In genomic region chr6:137872055-137872735, GRCm38 (mm10) we compare ENCODE assay signal across 7 mouse cellular contexts.
DNase-seq lines count a peak whose midpoint lies in the region; ATAC-seq lines count a peak whose summit lies in the region.

No protein-coding gene starts in this region.

- H3K27ac ChIP-seq in midbrain, embryonic 11.5 days (ENCODE audit: low read depth, low read length) = no peak overlapping the region
- H3K27ac ChIP-seq in stomach, embryonic 16.5 days (ENCODE audit: low read length) = no peak overlapping the region

- no peaks in the 10 kb centered on the region for H3K36me3 ChIP-seq in midbrain, embryonic 11.5 days (ENCODE audit: control insufficient read depth, insufficient read depth, low read length)
- H3K36me3 ChIP-seq in stomach, embryonic 16.5 days (ENCODE audit: control insufficient read depth, insufficient read depth, low read length) = no peaks in the 10 kb centered on the region

- H3K9ac ChIP-seq in midbrain, embryonic 11.5 days (ENCODE audit: low read length) = no peak overlapping the region
- no peak overlapping the region for H3K9ac ChIP-seq in stomach, embryonic 16.5 days (ENCODE audit: low read length)

- peak; percentile 65 for DNase-seq in adrenal gland, adult 8-10 months
- peak; percentile 38 for DNase-seq in embryo, embryonic 11.5 days (ENCODE audit: low read depth, low spot score)
- DNase-seq in gastrocnemius, postnatal 36 days = peak; percentile 17 to 26
- DNase-seq in kidney, adult 18-20 months = peak; percentile 55
- DNase-seq in left cerebral cortex, postnatal 36 days (ENCODE audit: low spot score in 2 of 2) = peak; percentile 45 to 59
- peak; percentile 89 for DNase-seq in midbrain, embryonic 11.5 days (ENCODE audit: low spot score, missing footprints)

- H3K9me3 ChIP-seq in midbrain, embryonic 11.5 days (ENCODE audit: control insufficient read depth, low read length) = no peaks in the 10 kb centered on the region
- no peaks in the 10 kb centered on the region for H3K9me3 ChIP-seq in stomach, embryonic 16.5 days (replicated peaks; ENCODE audit: control insufficient read depth, low read length)

- intact Hi-C loops in gastrocnemius, postnatal 36 days (cut with DNase I) = loop anchor here (5.0 kb wide), 1 partner anchor 280 kb away; no protein-coding TSS in a partner anchor
- intact Hi-C loops in left cerebral cortex, postnatal 36 days (cut with DNase I) = loop anchor here (10.0 kb wide), 1 partner anchor 63 kb away; no protein-coding TSS in a partner anchor

- H3K4me1 ChIP-seq in midbrain, embryonic 11.5 days (ENCODE audit: control insufficient read depth, insufficient read depth, low read length) = no peaks in the 10 kb centered on the region
- no peaks in the 10 kb centered on the region for H3K4me1 ChIP-seq in stomach, embryonic 16.5 days (ENCODE audit: control insufficient read depth, insufficient read depth, low read length)

- H3K4me3 ChIP-seq in midbrain, embryonic 11.5 days (ENCODE audit: low read depth, low read length) = no peak overlapping the region
- no peak overlapping the region for H3K4me3 ChIP-seq in stomach, embryonic 16.5 days (replicated peaks; ENCODE audit: low read length)

- peak; percentile 70 for ATAC-seq in midbrain, embryonic 11.5 days (ENCODE audit: low FRiP score)
- ATAC-seq in stomach, embryonic 16.5 days (ENCODE audit: insufficient read depth, low FRiP score) = no peak

- no peaks in the 10 kb centered on the region for H3K27me3 ChIP-seq in midbrain, embryonic 11.5 days (ENCODE audit: control insufficient read depth, insufficient read depth, low read length)
- no peaks in the 10 kb centered on the region for H3K27me3 ChIP-seq in stomach, embryonic 16.5 days (ENCODE audit: control insufficient read depth, insufficient read depth, low read length)

- WGBS in midbrain, embryonic 11.5 days = 42% methylated on average over 17 of the region's 17 CpGs
- 34% methylated on average over 17 of the region's 17 CpGs for WGBS in stomach, embryonic 16.5 days

- H3K4me2 ChIP-seq in midbrain, embryonic 11.5 days = no peak overlapping the region
- H3K4me2 ChIP-seq in stomach, embryonic 16.5 days (ENCODE audit: low read depth, low read length) = peak overlapping the region; percentile 36

Comparison
In these comparisons a context has a peak if more than half of its experiments do, and no peak if none do; other contexts are left out.
1. DNase-seq: peak in every context shown above with its lines; median percentile 89 in midbrain, embryonic 11.5 days; 65 in adrenal gland, adult 8-10 months; 55 in kidney, adult 18-20 months; 52 in left cerebral cortex, postnatal 36 days; 38 in embryo, embryonic 11.5 days; 22 in gastrocnemius, postnatal 36 days.